Mouse (Mus musculus) left cerebral cortex, adult 2 months (tissue): Measurements from ENCODE around the gene Lmna. TPM values are rescaled to one million over a fixed set of nuclear protein-coding genes. Genes with fewer than 3 reads are reported as not detected.

ENCODE experiments used
- DNase-seq, 2 experiments: peaks; one replicate each; pipeline ENCODE4 v3.0.0; 2021 to 2022; ENCODE audit warnings: low spot score in 2 of 2, mixed read lengths in 1 of 2; ENCODE audit errors: extremely low spot score in 1 of 2
- H3K27ac ChIP-seq: fragments of 200-600 bp; 2 replicates; pipeline ENCODE4 v1.8.1; 2022
- H3K4me3 ChIP-seq: fragments of 200-600 bp; 2 replicates; pipeline ENCODE4 v1.8.1; 2022
- CTCF ChIP-seq: fragments of 200-600 bp; IDR thresholded peaks from 2 replicates; pipeline ENCODE4 v1.8.1; 2022; ENCODE audit warnings: antibody characterized with exemption, mild to moderate bottlenecking, moderate library complexity
- intact Hi-C: fragments of 180-260 bp; cut with DNase I; formaldehyde crosslinking; loops from one replicate; pipeline ENCODE4 v1.15.1; 2025
- total RNA-seq, 2 experiments: library from RNA; stranded (reverse); gene quantifications; 2 replicates each; pipeline ENCODE4 v1.2.3; 2021

Lmna gene
- total RNA-seq, 2 experiments from 2014 or later = 59.3 to 61.7 TPM

- no peak for TF ChIP-seq CTCF
- Histone ChIP-seq H3K27ac (no peak overlapping the region), H3K4me3 (no peak overlapping the region)
- intact Hi-C loops = no loop called here
- no peak for DNase-seq
Measured at GRCm38 (mm10) chr3:88486887-88487286, 22.9 kb downstream of the Lmna start.

DNA sequence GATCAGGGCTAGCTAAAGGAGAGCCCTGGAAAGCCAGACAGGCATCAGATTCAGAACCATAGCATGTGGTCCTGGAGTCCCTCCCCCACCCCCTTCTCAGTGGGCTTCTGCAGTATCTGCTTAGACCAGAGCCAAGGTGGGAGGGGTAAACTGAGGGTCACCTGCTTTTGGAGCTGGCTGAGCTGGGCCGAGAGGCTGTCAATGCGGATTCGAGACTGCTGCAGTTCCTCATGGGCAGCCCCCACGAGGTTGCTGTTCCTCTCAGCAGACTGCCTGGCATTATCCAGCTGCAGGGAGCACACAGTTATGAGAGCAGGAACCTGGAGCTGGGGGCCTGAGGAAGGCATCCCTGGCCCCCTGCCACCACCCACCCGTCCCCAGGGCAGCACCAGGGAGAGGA lies 23.7 kb downstream of the Lmna start:
- intact Hi-C loops = no loop called here
- TF ChIP-seq CTCF = no peak
- Histone ChIP-seq H3K4me3 (no peak overlapping the region), H3K27ac (no peak overlapping the region)
- no peak for DNase-seq

DNA sequence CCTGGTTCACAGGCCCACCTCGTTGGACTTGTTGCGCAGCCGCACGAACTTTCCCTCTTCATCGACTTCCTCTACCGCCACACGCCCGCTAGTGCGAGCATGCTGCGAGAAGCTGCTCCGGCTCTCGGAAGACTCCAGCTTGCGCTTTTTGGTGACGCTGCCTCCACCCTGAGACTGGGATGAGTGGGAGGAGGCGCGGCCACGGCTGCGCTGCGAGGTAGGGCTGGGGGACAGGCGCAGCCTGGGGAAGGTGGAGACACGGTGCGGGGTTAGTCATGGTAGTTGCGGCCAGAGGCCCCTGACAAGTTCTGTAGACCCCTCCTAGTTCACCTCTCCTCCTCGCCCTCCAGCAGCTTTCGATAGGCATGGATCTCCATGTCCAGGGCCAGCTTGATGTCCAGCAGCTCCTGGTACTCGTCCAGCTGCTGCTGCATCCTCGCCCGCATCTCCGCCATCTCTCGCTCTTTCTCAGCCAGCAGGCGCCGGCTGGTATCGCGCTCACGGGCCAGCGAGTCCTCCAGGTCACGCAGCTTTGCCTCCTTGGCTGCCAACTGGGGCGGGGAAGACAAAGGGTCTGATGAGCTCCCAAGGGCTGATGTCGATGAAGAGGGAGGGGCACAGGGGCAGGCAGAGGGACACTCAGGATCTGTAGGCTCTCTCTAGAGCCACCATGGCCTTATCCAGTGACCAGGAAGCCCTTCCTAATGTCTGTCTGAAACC lies 25.0 kb downstream of the Lmna start:
- no peak for TF ChIP-seq CTCF
- no peak overlapping the region for H3K4me3 ChIP-seq
- peak overlapping the region; percentile 29; the same call in 1 of the 2 replicates for H3K27ac ChIP-seq
- intact Hi-C loops = loop anchor here (2.0 kb wide), 1 partner anchor 18 kb away; no protein-coding TSS in a partner anchor
- peak; percentile 35 to 58 for DNase-seq

GRCm38 (mm10) chr3:88483621-88484020 lies 26.1 kb downstream of the Lmna start:
- no peak overlapping the region for H3K27ac ChIP-seq
- peak; percentile 96 for TF ChIP-seq CTCF
- H3K4me3 ChIP-seq = no peak overlapping the region
- intact Hi-C loops = loop anchor here (1.0 to 2.0 kb wide), 2 partner anchors 19 to 39 kb away; no protein-coding TSS in a partner anchor
- DNase-seq = peak; percentile 73 to 76

DNA sequence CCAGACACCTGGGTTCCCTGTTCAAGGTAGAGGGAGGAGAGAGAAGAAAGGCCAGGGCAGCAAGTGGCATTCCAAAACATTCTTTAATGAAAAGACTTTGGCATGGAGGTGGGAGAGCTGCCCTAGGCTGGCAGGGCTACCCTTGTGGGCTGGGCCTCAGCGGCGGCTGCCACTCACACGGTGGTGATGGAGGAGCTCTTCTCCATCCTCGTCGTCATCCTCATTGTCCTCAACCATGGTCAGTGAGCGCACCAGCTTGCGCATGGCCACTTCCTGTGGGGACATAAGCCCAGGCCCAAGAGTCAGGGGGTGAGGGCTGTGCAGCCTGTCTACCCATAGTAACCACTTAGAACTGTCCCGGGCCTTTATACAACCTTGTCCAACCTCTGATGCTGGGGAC lies 26.6 kb downstream of the Lmna start:
- Histone ChIP-seq H3K4me3 (no peak overlapping the region), H3K27ac (no peak overlapping the region)
- DNase-seq = no peak
- intact Hi-C loops = loop anchor here (1.0 kb wide), 1 partner anchor 39 kb away; no protein-coding TSS in a partner anchor
- no peak for TF ChIP-seq CTCF

DNA sequence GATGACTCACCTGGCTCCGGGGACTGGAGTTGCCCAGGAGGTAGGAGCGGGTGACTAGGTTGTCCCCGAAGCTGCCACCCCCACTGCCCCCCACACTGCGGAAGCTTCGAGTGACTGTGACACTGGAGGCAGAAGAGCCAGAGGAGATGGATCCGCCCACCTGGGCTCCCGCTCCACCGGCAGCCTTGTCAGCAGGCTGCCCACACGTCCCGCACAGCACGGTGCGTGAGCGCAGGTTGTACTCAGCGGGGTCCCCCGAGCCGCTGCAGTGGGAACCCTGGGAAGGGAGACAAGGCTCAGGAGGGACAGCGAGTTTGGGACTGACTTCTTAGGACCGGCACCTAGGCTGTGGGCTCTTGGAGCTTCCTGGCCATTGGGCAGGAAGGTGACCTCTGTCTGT lies 27.4 kb downstream of the Lmna start:
- DNase-seq = peak in 1 of 2 experiments; percentile 38
- no peak for TF ChIP-seq CTCF
- intact Hi-C loops = no loop called here
- H3K4me3 ChIP-seq = no peak overlapping the region
- H3K27ac ChIP-seq = peak overlapping the region; percentile 47; the same call in 1 of the 2 replicates

DNA sequence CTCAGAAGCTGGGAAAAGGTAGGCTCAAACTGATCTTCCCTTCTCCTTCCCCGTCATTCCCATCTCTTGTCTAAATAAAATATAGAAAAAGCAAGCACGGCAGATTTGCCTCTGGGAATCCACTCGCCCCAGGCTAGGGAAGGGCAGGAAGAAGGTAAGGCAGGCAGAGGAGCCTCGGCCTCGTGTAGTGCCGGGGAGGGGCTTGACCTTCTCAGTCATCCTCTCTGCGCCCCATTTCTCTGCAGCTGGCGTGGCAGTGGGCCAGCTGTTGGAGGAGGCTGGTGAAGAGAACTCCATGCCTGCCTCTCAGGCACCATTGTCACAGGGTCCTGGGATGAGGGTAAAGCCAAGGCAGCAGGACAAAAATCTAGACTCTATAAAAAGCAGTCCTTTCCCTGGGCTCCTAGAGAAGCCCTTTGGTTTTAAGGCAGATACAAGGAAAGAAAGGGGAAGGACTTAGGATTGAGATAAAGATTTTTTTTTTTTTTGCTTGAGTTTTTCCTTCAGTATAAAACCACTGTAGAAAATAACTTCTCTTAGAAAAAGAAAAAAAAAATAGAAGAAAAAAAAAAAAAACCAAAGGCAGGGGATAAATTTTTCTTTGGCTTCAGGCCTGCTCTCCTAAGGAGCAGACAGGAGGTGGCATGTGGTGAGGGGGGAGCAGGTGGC lies 28.2 kb downstream of the Lmna start:
- peak overlapping the region; percentile 47; the same call in 1 of the 2 replicates for H3K27ac ChIP-seq
- intact Hi-C loops = no loop called here
- H3K4me3 ChIP-seq = no peak overlapping the region
- no peak for TF ChIP-seq CTCF
- no peak for DNase-seq

DNA sequence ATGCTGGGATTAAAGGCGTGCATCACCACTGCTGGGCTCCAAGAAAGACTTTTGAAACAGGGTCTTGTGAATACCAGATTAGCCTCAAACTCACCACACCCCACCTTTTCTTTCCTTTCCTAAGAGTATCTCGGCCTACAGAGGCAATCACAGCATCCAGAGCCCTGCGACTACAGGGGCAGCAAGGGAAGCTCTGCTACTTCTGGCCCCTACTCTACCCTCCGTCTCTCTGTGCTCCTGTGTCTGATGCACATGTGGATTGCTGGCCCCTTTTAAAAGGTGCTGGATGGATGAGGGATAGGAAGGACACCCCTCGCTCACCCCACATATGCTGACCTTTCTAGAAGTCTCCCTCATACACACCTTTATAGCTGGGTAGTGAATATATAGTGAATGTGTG lies 29.1 kb downstream of the Lmna start:
- TF ChIP-seq CTCF = no peak
- no peak overlapping the region for H3K27ac ChIP-seq
- intact Hi-C loops = no loop called here
- no peak for DNase-seq
- H3K4me3 ChIP-seq = no peak overlapping the region

- DNase-seq = no peak
- no peak overlapping the region for H3K4me3 ChIP-seq
- intact Hi-C loops = no loop called here
- no peak overlapping the region for H3K27ac ChIP-seq
- no peak for TF ChIP-seq CTCF
Measured at GRCm38 (mm10) chr3:88479828-88480227, 29.9 kb downstream of the Lmna start.

GRCm38 (mm10) chr3:88479163-88479562 lies 30.6 kb downstream of the Lmna start:
- Histone ChIP-seq H3K4me3 (no peak overlapping the region), H3K27ac (no peak overlapping the region)
- no peak for DNase-seq
- intact Hi-C loops = no loop called here
- no peak for TF ChIP-seq CTCF

DNA sequence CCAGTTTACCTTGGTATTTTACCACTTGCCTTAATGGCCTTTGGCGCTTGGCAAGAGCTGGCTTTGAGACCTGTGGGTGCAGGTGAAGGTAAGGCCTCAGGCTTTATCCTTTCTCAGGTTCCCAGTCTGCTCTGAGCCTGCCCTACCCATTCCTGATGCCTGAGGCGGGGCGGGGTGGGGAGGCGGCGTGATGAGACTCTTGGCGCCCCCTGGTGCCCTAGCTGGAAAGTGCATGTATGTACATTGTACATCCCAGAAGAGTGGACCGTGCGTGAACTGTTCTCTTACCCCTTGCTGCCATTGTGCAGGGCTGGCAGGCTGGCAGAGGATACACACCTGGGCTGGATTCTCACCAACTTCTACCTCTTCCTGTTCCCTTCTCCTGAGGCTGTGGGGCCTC lies 32.0 kb downstream of the Lmna start:
- H3K27ac ChIP-seq = no peak overlapping the region
- DNase-seq = peak; percentile 73 to 81
- no peak overlapping the region for H3K4me3 ChIP-seq
- peak; percentile 93 for TF ChIP-seq CTCF
- intact Hi-C loops = no loop called here

- TF ChIP-seq CTCF = no peak; the same call in 1 of the 2 replicates
- no peak overlapping the region for H3K27ac ChIP-seq
- intact Hi-C loops = no loop called here
- no peak overlapping the region for H3K4me3 ChIP-seq
- DNase-seq = no peak
Measured at GRCm38 (mm10) chr3:88476403-88476802, 33.4 kb downstream of the Lmna start.

DNA sequence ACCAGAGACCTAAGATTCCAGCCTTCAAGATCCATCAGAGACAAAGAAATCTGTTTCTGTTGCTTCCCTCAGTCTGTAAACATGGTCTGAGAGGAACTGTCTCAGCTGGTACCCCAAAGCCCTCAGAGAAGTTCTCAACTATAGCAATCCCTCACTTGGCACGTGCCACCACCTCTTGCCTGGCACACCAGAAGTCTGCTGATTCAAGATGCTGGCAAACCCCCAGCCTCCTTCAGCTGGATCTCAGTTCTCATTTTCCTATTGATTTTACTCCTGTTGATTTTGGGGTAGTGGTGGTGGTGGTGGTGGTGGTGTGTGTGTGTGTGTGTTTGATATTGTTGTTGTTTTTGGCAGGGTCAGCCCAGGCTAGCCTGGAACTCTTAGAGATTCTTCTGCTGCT lies 36.2 kb downstream of the Lmna start:
- intact Hi-C loops = no loop called here
- no peak for DNase-seq
- no peak for TF ChIP-seq CTCF
- Histone ChIP-seq H3K27ac (no peak overlapping the region), H3K4me3 (no peak overlapping the region)
